Mouse (Mus musculus) limb, embryonic 14.5 days (tissue): Measurements from ENCODE around the gene Usp42. TPM values are rescaled to one million over a fixed set of nuclear protein-coding genes. Genes with fewer than 3 reads are reported as not detected.
A peak's percentile ranks its signal among the peaks of the same experiment; 100 is the strongest.

Experiments used
- ATAC-seq: fragments of 200-750 bp; cut with Nextera tagmentation; 2 replicates; pipeline ENCODE4 v1.8.0; 2017; ENCODE audit warnings: low read depth, moderate number of reproducible peaks, moderate TSS enrichment; ENCODE audit not compliant: low FRiP score
- DNase-seq: peaks from one replicate; pipeline ENCODE4 v3.0.0-alpha.2; 2015; ENCODE audit warnings: low spot score
- H3K27ac ChIP-seq: fragments of 300-500 bp; sonication (generic); replicated peaks from 2 replicates; pipeline ENCODE4 v1.5.1; 2014; ENCODE audit warnings: low read depth, mild to moderate bottlenecking, low read length, moderate library complexity, mixed read lengths
- H3K27me3 ChIP-seq: fragments of 300-500 bp; sonication (generic); 2 replicates; pipeline ENCODE4 v1.6.1; 2014; ENCODE audit warnings: low read length, mixed read lengths; ENCODE audit not compliant: control insufficient read depth, insufficient read depth
- H3K36me3 ChIP-seq: fragments of 300-500 bp; sonication (generic); 2 replicates; pipeline ENCODE4 v1.6.1; 2014; ENCODE audit warnings: mild to moderate bottlenecking, low read length, moderate library complexity, mixed read lengths; ENCODE audit not compliant: control insufficient read depth, insufficient read depth
- H3K4me1 ChIP-seq: fragments of 300-500 bp; sonication (generic); 2 replicates; pipeline ENCODE4 v1.6.1; 2014; ENCODE audit warnings: antibody characterized with exemption, low read length, mixed read lengths; ENCODE audit not compliant: control insufficient read depth, insufficient read depth
- H3K4me2 ChIP-seq: fragments of 300-500 bp; sonication (generic); replicated peaks from 2 replicates; pipeline ENCODE4 v1.6.1; 2014; ENCODE audit warnings: low read depth, mild to moderate bottlenecking, low read length, moderate library complexity; ENCODE audit not compliant: severe bottlenecking
- H3K4me3 ChIP-seq: fragments of 300-500 bp; sonication (generic); replicated peaks from 2 replicates; pipeline ENCODE4 v1.5.1; 2014; ENCODE audit warnings: low read length
- H3K9ac ChIP-seq: fragments of 300-500 bp; sonication (generic); 2 replicates; pipeline ENCODE4 v1.6.1; 2014; ENCODE audit warnings: mild to moderate bottlenecking, low read depth, low read length, moderate library complexity; ENCODE audit not compliant: severe bottlenecking
- H3K9me3 ChIP-seq: fragments of 300-500 bp; sonication (generic); 2 replicates; pipeline ENCODE4 v1.6.1; 2016; ENCODE audit warnings: low read length; ENCODE audit not compliant: control insufficient read depth
- POLR2A ChIP-seq: fragments of 200-500 bp; IDR thresholded peaks from 2 replicates; pipeline ENCODE4 v1.8.0; 2012; ENCODE audit warnings: inconsistent platforms, mild to moderate bottlenecking, moderate library complexity, borderline replicate concordance; ENCODE audit not compliant: insufficient read depth, insufficient read length; ENCODE audit errors: extremely low read depth
- WGBS: fragments of 180-500 bp; shearing (Covaris S2); extraction: QIAGEN DNeasy Blood & Tissue Kit; methylation state at CpG from one replicate; pipeline ENCODE4 v1.1.7; 2014; 5-methylcytosine and 5-hydroxymethylcytosine counted together
- polyA plus RNA-seq, 2 experiments: library from polyadenylated mRNA; depleted of rRNA in 1 of 2; stranded (reverse) in 1 of 2; unstranded in 1 of 2; fragments of >200 nt; fragmentation: Nextera tagmentation in 1 of 2; extraction: Ambion mirVana in 1 of 2; gene quantifications; 2 replicates each; pipeline versions ENCODE4 v1.2.1 to v1.2.3; 2012 to 2014

Usp42 gene
- polyA plus RNA-seq, 2 experiments, result 16.3 to 21.9 TPM

GRCm38 (mm10) chr5:143701074-143701473, 31.0 kb downstream of the Usp42 start:
- no peak for DNase-seq
- ATAC-seq, result no peak
- Histone ChIP-seq H3K27me3 (no peaks in the 10 kb centered on the region), H3K4me3 (no peak overlapping the region), H3K4me2 (no peak overlapping the region), H3K36me3 (peaks cover 88% of the 10 kb centered on the region), H3K27ac (no peak overlapping the region), H3K4me1 (no peaks in the 10 kb centered on the region), H3K9me3 (no peaks in the 10 kb centered on the region), H3K9ac (no peak overlapping the region)
- WGBS, result 90% methylated on average over 10 of the region's 10 CpGs
- TF ChIP-seq POLR2A, result no peak

GRCm38 (mm10) chr5:143700247-143700646, 31.8 kb downstream of the Usp42 start:
- no peaks in the 10 kb centered on the region for H3K27me3 ChIP-seq
- 92% methylated on average over 5 of the region's 5 CpGs for WGBS
- H3K9me3 ChIP-seq, result no peaks in the 10 kb centered on the region
- peaks cover 90% of the 10 kb centered on the region for H3K36me3 ChIP-seq
- no peak overlapping the region for H3K9ac ChIP-seq
- no peaks in the 10 kb centered on the region for H3K4me1 ChIP-seq
- DNase-seq (no peak), ATAC-seq (no peak)
- no peak overlapping the region for H3K4me3 ChIP-seq
- no peak overlapping the region for H3K27ac ChIP-seq
- no peak for TF ChIP-seq POLR2A
- H3K4me2 ChIP-seq, result no peak overlapping the region

- H3K9me3 ChIP-seq, result no peaks in the 10 kb centered on the region
- peaks cover 91% of the 10 kb centered on the region for H3K36me3 ChIP-seq
- H3K9ac ChIP-seq, result no peak overlapping the region
- TF ChIP-seq POLR2A, result no peak
- H3K4me1 ChIP-seq, result no peaks in the 10 kb centered on the region
- ATAC-seq, result no peak
- no peak for DNase-seq
- H3K4me3 ChIP-seq, result no peak overlapping the region
- H3K27me3 ChIP-seq, result no peaks in the 10 kb centered on the region
- no peak overlapping the region for H3K27ac ChIP-seq
- no peak overlapping the region for H3K4me2 ChIP-seq
- WGBS, result 88% methylated on average over 4 of the region's 4 CpGs
Measured at GRCm38 (mm10) chr5:143698454-143698853, 33.6 kb downstream of the Usp42 start.

- Histone ChIP-seq H3K4me3 (no peak overlapping the region), H3K27ac (no peak overlapping the region), H3K9ac (no peak overlapping the region), H3K4me2 (no peak overlapping the region), H3K36me3 (peaks cover 82% of the 10 kb centered on the region), H3K9me3 (no peaks in the 10 kb centered on the region), H3K27me3 (no peaks in the 10 kb centered on the region), H3K4me1 (no peaks in the 10 kb centered on the region)
- peak; percentile 36 for DNase-seq
- 0 out of 2 replicates have a peak, but pooled peaks have one; percentile 19 for ATAC-seq
- TF ChIP-seq POLR2A, result no peak
- 49% methylated on average over 3 of the region's 3 CpGs for WGBS
Measured at GRCm38 (mm10) chr5:143696323-143696722, 35.8 kb downstream of the Usp42 start.

- no peak for TF ChIP-seq POLR2A
- WGBS, result 86% methylated on average over 5 of the region's 5 CpGs
- Histone ChIP-seq H3K36me3 (peaks cover 66% of the 10 kb centered on the region), H3K4me2 (no peak overlapping the region), H3K27ac (no peak overlapping the region), H3K4me1 (no peaks in the 10 kb centered on the region), H3K9ac (no peak overlapping the region), H3K27me3 (no peaks in the 10 kb centered on the region), H3K9me3 (no peaks in the 10 kb centered on the region), H3K4me3 (no peak overlapping the region)
- ATAC-seq, result no peak
- no peak for DNase-seq
Measured at GRCm38 (mm10) chr5:143690926-143691325, 41.2 kb downstream of the Usp42 start.

GRCm38 (mm10) chr5:143690392-143690791, 41.7 kb downstream of the Usp42 start:
- Histone ChIP-seq H3K9ac (no peak overlapping the region), H3K4me2 (no peak overlapping the region), H3K4me3 (no peak overlapping the region), H3K36me3 (peaks cover 64% of the 10 kb centered on the region), H3K4me1 (no peaks in the 10 kb centered on the region), H3K27me3 (no peaks in the 10 kb centered on the region), H3K27ac (no peak overlapping the region), H3K9me3 (no peaks in the 10 kb centered on the region)
- TF ChIP-seq POLR2A, result no peak
- 92% methylated on average over 9 of the region's 9 CpGs for WGBS
- ATAC-seq, result no peak
- DNase-seq, result no peak
